Mouse (Mus musculus): Measurements from ENCODE around the gene Olfr704.
A peak's percentile ranks its signal among the peaks of the same experiment; 100 is the strongest.
"Not testable (repeated sequence)": the region's sequence is repeated elsewhere in the genome, so short reads cannot be mapped to it uniquely, and the experiment has no call there.

Gene Olfr704

GRCm38 (mm10) chr7:106862885-106863284 is at the start of gene Olfr704:
Gene Olfr704 (plus strand): TSS chr7:106863185.
- DNase-seq (ENCODE audit: low spot score), result no peak

- DNase-seq (ENCODE audit: low spot score), result no peak
Measured at GRCm38 (mm10) chr7:106813829-106814228, 49.2 kb upstream of the Olfr704 start, which contains the start of gene Olfr701. Gene Olfr701 (plus strand): TSS chr7:106814129.

- DNase-seq (ENCODE audit: low spot score), result peak; percentile 2
Measured at GRCm38 (mm10) chr7:106815775-106816174, 47.2 kb upstream of the Olfr704 start.

- no peak for DNase-seq (ENCODE audit: low spot score)
Measured at GRCm38 (mm10) chr7:106818414-106818813, 44.6 kb upstream of the Olfr704 start.

GRCm38 (mm10) chr7:106833793-106834192 is 29.2 kb upstream of the Olfr704 start, which contains the start of gene Olfr702:
Gene Olfr702 (minus strand): TSS chr7:106833893.
- DNase-seq (ENCODE audit: low spot score), result no peak

- DNase-seq (ENCODE audit: low spot score), result no peak
Measured at GRCm38 (mm10) chr7:106843060-106843459, 19.9 kb upstream of the Olfr704 start, which contains the start of gene Olfr703. Gene Olfr703 (plus strand): TSS chr7:106843360.

GRCm38 (mm10) chr7:106876791-106877190 is 13.8 kb downstream of the Olfr704 start, which contains the start of gene Olfr705:
Gene Olfr705 (minus strand): TSS chr7:106876891.
- no peak for DNase-seq (ENCODE audit: low spot score)

- no peak for DNase-seq (ENCODE audit: low spot score)
Measured at GRCm38 (mm10) chr7:106888062-106888461, 25.1 kb downstream of the Olfr704 start, which contains the start of gene Olfr706. Gene Olfr706 (minus strand): TSS chr7:106888162.

GRCm38 (mm10) chr7:106901141-106901540 is 38.2 kb downstream of the Olfr704 start, which contains the start of gene Olfr707:
Gene Olfr707 (minus strand): TSS chr7:106901241.
- DNase-seq (ENCODE audit: low spot score), result not testable (repeated sequence)

GRCm38 (mm10) chr7:106907676-106908075 is 44.7 kb downstream of the Olfr704 start, which contains the start of gene Olfr1532-ps1:
Gene Olfr1532-ps1 (plus strand): TSS chr7:106908001.
- DNase-seq (ENCODE audit: low spot score), result no peak
